Mouse (Mus musculus) heart, postnatal 0 days (tissue): ENCODE measurements around the gene Dgat2l6. TPM values are rescaled to one million over a fixed set of nuclear protein-coding genes. Genes with fewer than 3 reads are reported as not detected.

ENCODE experiments used
- ATAC-seq: fragments of 200-750 bp; cut with Nextera tagmentation; 2 replicates; pipeline ENCODE4 v1.8.0; 2017; ENCODE audit warnings: low read depth, moderate number of reproducible peaks, moderate library complexity; ENCODE audit not compliant: insufficient read depth
- DNase-seq: peaks from one replicate; pipeline ENCODE4 v3.0.0-alpha.2; 2016; ENCODE audit warnings: low spot score
- H3K27ac ChIP-seq: fragments of 300-500 bp; sonication (generic); 2 replicates; pipeline ENCODE4 v1.5.1; 2014; ENCODE audit warnings: low read depth, mild to moderate bottlenecking
- H3K27me3 ChIP-seq: fragments of 300-500 bp; sonication (generic); 2 replicates; pipeline ENCODE4 v1.6.1; 2014; ENCODE audit warnings: low read length, mixed read lengths; ENCODE audit not compliant: control insufficient read depth, insufficient read depth
- H3K36me3 ChIP-seq: fragments of 300-500 bp; sonication (generic); replicated peaks from 2 replicates; pipeline ENCODE4 v1.6.1; 2014; ENCODE audit warnings: low read length, mixed read lengths; ENCODE audit not compliant: control insufficient read depth, insufficient read depth
- H3K4me1 ChIP-seq: fragments of 300-500 bp; sonication (generic); 2 replicates; pipeline ENCODE4 v1.6.1; 2014; ENCODE audit warnings: antibody characterized with exemption; ENCODE audit not compliant: control insufficient read depth, insufficient read depth
- H3K4me2 ChIP-seq: fragments of 300-500 bp; sonication (generic); 2 replicates; pipeline ENCODE4 v1.6.1; 2014; ENCODE audit warnings: low read depth, mild to moderate bottlenecking, low read length, moderate library complexity
- H3K4me3 ChIP-seq: fragments of 300-500 bp; sonication (generic); 2 replicates; pipeline ENCODE4 v1.5.1; 2014; ENCODE audit warnings: low read depth, low read length
- H3K9ac ChIP-seq: fragments of 300-500 bp; sonication (generic); replicated peaks from 2 replicates; pipeline ENCODE4 v1.6.1; 2014; ENCODE audit warnings: low read depth, low read length, mixed read lengths
- H3K9me3 ChIP-seq: fragments of 300-500 bp; sonication (generic); replicated peaks from 2 replicates; pipeline ENCODE4 v1.6.1; 2016; ENCODE audit warnings: low read length; ENCODE audit not compliant: control insufficient read depth
- CTCF ChIP-seq: IDR thresholded peaks from 2 replicates; pipeline ENCODE4 v1.5.1; 2016; ENCODE audit warnings: antibody characterized with exemption, control low read depth, low read depth
- EP300 ChIP-seq: IDR thresholded peaks from 2 replicates; pipeline ENCODE4 v1.6.1; 2016; ENCODE audit warnings: antibody characterized with exemption, low read depth
- whole genome bisulfite sequencing: fragments of 180-500 bp; shearing (Covaris S2); extraction: QIAGEN DNeasy Blood & Tissue Kit; methylation state at CpG from one replicate; pipeline ENCODE4 v1.1.7; 2014; 5-methylcytosine and 5-hydroxymethylcytosine counted together
- polyA plus RNA-seq: library from polyadenylated mRNA; unstranded; fragments of >200 nt; fragmentation: Nextera tagmentation; extraction: Ambion mirVana; gene quantifications from 2 replicates; pipeline ENCODE4 v1.2.1, GENCODE M21; 2015
- total RNA-seq: library from RNA; depleted of rRNA; stranded (reverse); fragments of >200 nt; gene quantifications from 2 replicates; pipeline ENCODE4 v1.2.3, GENCODE M21; 2014; ENCODE audit warnings: low replicate concordance

Dgat2l6 gene
- total and polyA plus RNA-seq, 2 experiments from 2014 or later: not detected

GRCm38 (mm10) chrX:100504175-100504851, 20.3 kb upstream of the Dgat2l6 start:
- H3K4me3 ChIP-seq: no peak overlapping the region

DNA sequence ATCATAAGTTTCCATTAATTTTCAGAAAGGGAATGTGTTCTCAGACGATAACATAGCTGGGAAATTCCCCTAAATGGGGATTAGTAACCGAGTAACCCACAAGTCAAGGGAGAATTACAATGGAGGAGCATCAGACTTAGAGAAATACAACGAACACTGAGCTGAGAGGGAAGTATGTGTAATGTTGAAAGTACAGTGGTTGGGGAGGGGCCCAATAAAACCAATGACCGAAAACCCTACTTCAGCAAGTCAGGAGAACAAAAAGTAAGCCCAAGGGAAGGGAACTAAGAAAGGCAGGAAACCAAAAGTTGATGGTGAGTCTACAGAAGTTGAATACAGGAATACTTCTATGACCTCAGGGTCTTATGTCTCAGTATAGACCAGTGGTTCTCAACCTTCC, 16.5 kb upstream of the Dgat2l6 start:
- 79% methylated on average over 4 of the region's 4 CpGs for WGBS
- DNase-seq: no peak
- H3K4me2 ChIP-seq: no peak overlapping the region
- H3K4me3 ChIP-seq: no peak overlapping the region
- H3K4me1 ChIP-seq: no peaks in the 10 kb centered on the region
- no peak overlapping the region for H3K9ac ChIP-seq
- peaks cover 19% of the 10 kb centered on the region; the same call in 1 of the 2 replicates for H3K36me3 ChIP-seq
- no peak for ATAC-seq
- H3K27me3 ChIP-seq: no peaks in the 10 kb centered on the region
- TF ChIP-seq EP300 (no peak), CTCF (no peak)
- H3K27ac ChIP-seq: no peak overlapping the region
- no peaks in the 10 kb centered on the region for H3K9me3 ChIP-seq

More at GRCm38 (mm10) chrX:100504175-100504851, 20.3 kb upstream of the Dgat2l6 start:
- Histone ChIP-seq H3K9ac (no peak overlapping the region), H3K4me2 (no peak overlapping the region), H3K4me1 (no peaks in the 10 kb centered on the region), H3K36me3 (peaks cover 19% of the 10 kb centered on the region; the same call in 1 of the 2 replicates), H3K27ac (no peak overlapping the region), H3K27me3 (no peaks in the 10 kb centered on the region), H3K9me3 (no peaks in the 10 kb centered on the region)
- DNase-seq (no peak), ATAC-seq (no peak)
- TF ChIP-seq EP300: no peak
- TF ChIP-seq CTCF: no peak
- 74% methylated on average over 5 of the region's 5 CpGs for WGBS

DNA sequence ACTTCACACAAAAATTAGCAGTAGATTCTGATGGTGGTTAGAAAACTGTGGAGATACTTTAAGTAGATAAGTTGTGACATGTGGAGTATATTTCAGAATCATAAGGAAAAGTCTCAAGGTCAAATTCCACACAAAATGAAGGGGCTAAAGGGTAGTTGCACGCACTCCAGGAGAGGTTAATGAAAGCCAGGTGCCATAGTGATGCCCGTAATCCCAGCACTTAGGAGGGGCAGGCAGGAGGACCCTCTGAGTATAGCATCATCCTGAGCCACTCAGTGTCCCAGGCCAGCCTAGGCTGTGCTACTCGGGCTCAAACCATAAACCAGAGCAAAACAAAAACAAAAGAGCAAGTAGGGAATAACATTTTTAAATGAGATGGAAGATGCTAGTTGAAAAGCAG, 14.7 kb upstream of the Dgat2l6 start:
- no peak for TF ChIP-seq CTCF
- TF ChIP-seq EP300: no peak
- Histone ChIP-seq H3K9me3 (no peaks in the 10 kb centered on the region), H3K4me1 (no peaks in the 10 kb centered on the region), H3K4me3 (no peak overlapping the region), H3K4me2 (no peak overlapping the region), H3K9ac (no peak overlapping the region), H3K27ac (no peak overlapping the region), H3K36me3 (peaks cover 10% of the 10 kb centered on the region; the same call in 1 of the 2 replicates), H3K27me3 (no peaks in the 10 kb centered on the region)
- ATAC-seq: no peak
- 78% methylated on average over 3 of the region's 3 CpGs for WGBS
- no peak for DNase-seq

DNA sequence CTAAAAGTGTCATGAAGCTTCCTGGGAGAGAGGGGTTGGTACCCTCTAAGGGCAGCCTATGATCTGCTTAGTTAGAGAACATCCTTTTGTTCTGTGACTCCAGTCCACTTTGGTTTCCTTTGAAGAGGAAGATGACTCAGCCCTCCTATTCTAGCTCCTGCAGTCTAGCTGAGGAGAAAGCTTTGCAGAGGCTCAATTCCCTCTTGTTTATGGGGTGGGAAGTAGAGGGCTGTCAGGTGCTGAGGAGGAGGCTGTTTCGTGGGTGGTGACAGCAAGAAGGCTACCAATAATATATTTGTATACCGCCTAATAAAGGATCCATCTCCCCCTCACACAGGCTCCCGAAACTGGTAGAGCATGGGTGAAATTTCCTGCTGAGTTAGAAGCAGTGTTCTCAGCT, 8.0 kb upstream of the Dgat2l6 start:
- TF ChIP-seq EP300 (no peak), CTCF (no peak)

GRCm38 (mm10) chrX:100517626-100518025, 7.0 kb upstream of the Dgat2l6 start:
- no peak for ATAC-seq
- no peaks in the 10 kb centered on the region for H3K4me1 ChIP-seq
- no peak for DNase-seq
- H3K36me3 ChIP-seq: no peaks in the 10 kb centered on the region
- H3K4me2 ChIP-seq: no peak overlapping the region
- TF ChIP-seq CTCF (no peak), EP300 (no peak)
- H3K27ac ChIP-seq: no peak overlapping the region
- 82% methylated on average over 6 of the region's 6 CpGs for WGBS
- H3K9ac ChIP-seq: no peak overlapping the region
- no peak overlapping the region for H3K4me3 ChIP-seq
- no peaks in the 10 kb centered on the region for H3K9me3 ChIP-seq
- H3K27me3 ChIP-seq: no peaks in the 10 kb centered on the region

More for the DNA sequence above, 8.0 kb upstream of the Dgat2l6 start:
- ATAC-seq (no peak), DNase-seq (no peak)
- WGBS: 82% methylated on average over 3 of the region's 3 CpGs
- Histone ChIP-seq H3K4me3 (no peak overlapping the region), H3K36me3 (no peaks in the 10 kb centered on the region), H3K27me3 (no peaks in the 10 kb centered on the region), H3K9ac (no peak overlapping the region), H3K4me1 (no peaks in the 10 kb centered on the region), H3K27ac (no peak overlapping the region), H3K9me3 (no peaks in the 10 kb centered on the region), H3K4me2 (no peak overlapping the region)

GRCm38 (mm10) chrX:100518532-100518931, 6.1 kb upstream of the Dgat2l6 start:
- 73% methylated on average over 2 of the region's 2 CpGs for WGBS
- no peaks in the 10 kb centered on the region for H3K9me3 ChIP-seq
- ATAC-seq: no peak
- H3K4me1 ChIP-seq: no peaks in the 10 kb centered on the region
- no peak overlapping the region for H3K4me2 ChIP-seq
- no peak for DNase-seq
- no peaks in the 10 kb centered on the region for H3K27me3 ChIP-seq
- no peak overlapping the region for H3K9ac ChIP-seq
- no peak overlapping the region for H3K27ac ChIP-seq
- no peak for TF ChIP-seq EP300
- no peak for TF ChIP-seq CTCF
- H3K36me3 ChIP-seq: no peaks in the 10 kb centered on the region
- H3K4me3 ChIP-seq: no peak overlapping the region
